Mouse (Mus musculus) splenic B cell, adult 2 months (primary cell): ENCODE data around the gene Ugt1a6b.
A peak's percentile ranks its signal among the peaks of the same experiment; 100 is the strongest.

Experiments used
- DNase-seq: peaks from one replicate; pipeline ENCODE4 v3.0.0-alpha.2; 2011; ENCODE audit warnings: low read depth, low spot score
- H3K27me3 ChIP-seq: 2 replicates; pipeline ENCODE4 v1.6.1; 2012; ENCODE audit warnings: mild to moderate bottlenecking, low read length, moderate library complexity, mixed read lengths; ENCODE audit not compliant: control insufficient read depth, poor library complexity, insufficient read depth, severe bottlenecking
- H3K36me3 ChIP-seq: 2 replicates; pipeline ENCODE4 v1.6.1; 2012; ENCODE audit warnings: mild to moderate bottlenecking, low read length, moderate library complexity, mixed read lengths; ENCODE audit not compliant: control insufficient read depth, poor library complexity, insufficient read depth, severe bottlenecking

Ugt1a6b gene

DNA sequence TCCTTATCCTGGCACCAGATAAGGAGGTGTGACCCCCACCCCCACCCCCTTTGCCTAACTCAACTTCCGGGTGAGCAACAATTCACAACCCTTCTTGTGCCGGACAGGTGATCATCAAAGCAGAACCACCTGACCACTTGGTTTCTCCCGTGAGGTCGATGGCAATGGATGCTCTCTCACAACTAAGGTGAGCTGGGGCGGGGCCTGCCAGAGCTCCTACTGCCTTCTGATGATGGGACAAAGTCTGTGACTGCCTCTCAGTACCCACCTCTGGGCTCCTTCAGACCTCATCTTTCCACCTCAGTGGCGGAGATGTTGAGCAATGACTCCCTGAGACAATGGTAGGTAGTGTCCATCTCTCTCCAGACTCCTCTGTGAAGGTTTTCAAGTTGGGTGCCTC is 142.8 kb downstream of the Ugt1a6b start:
- no peaks in the 10 kb centered on the region for H3K27me3 ChIP-seq
- DNase-seq: no peak
- H3K36me3 ChIP-seq: no peaks in the 10 kb centered on the region

DNA sequence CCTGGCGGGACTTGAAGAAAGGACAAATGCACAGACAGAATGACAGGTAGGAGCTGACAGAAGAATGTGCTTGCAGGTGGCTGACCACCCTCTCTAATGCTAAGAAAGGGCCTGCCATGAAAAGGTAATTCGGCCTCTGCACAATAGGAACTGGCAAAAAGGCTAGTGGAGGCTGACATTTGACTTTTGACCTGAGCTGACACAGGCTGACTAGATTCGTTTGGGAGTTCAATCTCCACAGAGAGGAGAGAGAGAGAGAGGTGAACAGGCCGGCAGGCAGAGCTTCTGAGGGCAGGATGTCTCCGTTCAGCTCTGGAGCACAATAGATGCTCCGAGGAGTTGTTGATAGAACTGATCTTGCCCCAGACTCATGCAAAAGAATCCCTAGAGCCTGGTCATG is 143.3 kb downstream of the Ugt1a6b start:
- Histone ChIP-seq H3K27me3 (no peaks in the 10 kb centered on the region), H3K36me3 (no peaks in the 10 kb centered on the region)
- DNase-seq: no peak

DNA sequence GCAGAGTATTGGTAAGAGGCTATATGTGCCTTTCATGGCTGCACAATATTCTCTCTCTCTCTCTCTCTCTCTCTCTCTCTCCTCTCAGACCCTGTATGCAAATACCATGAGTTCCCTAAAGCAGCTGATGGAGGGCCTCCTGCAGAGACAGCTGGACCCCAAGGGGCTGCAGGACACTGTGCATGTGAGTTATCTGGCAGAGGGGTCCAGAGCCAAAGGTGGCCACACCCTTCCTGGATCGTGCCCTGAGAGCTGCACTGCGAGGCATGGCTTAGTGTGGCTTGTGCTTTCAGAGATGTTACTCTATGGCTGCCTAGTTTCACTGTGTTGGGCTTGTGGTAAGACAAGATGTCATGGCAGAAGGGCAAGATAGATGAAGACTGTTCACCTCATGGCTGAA is 144.6 kb downstream of the Ugt1a6b start:
- Histone ChIP-seq H3K36me3 (no peaks in the 10 kb centered on the region), H3K27me3 (no peaks in the 10 kb centered on the region)
- DNase-seq: no peak

DNA sequence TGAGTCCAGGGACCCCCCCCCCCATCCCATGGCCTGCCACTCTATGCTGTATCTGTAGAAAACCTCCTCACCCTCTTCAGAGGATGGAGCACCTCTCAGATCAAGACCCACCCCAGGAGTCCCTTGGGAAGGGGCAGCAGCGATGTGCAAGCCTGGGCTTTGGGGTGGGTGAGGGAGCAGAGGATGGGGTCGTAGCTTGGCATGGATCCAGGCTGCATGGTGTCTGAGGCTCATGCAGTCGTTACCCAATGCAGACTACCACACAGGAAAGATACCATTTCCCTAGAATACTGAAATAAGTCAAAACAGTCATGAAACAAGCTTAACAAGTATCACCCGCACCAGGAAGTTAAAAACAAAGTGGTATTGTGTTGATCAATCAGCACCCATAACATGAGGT is 145.6 kb downstream of the Ugt1a6b start:
- DNase-seq: no peak
- no peaks in the 10 kb centered on the region for H3K27me3 ChIP-seq

DNA sequence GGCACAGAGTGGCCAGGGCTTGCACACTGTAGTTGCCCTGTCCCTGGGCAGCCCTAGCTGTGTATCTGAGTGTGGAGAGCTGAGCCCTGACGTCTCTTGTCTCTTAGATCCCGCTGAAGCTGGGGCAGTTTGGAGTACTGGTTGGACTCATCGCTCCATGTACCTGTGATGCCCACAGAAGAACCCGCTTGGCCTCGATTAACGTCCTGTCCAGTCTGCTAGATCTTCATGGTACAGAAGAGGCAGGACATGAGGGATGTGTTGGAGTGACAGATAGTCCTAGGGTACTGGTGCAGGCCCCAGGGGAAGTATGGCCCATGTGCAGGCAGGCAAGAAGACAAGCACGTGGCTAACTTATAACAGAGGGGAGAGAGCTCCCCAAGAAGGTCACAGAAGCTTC is 146.5 kb downstream of the Ugt1a6b start:
- Histone ChIP-seq H3K36me3 (no peaks in the 10 kb centered on the region), H3K27me3 (no peaks in the 10 kb centered on the region)
- DNase-seq: no peak

More for the DNA sequence above, 145.6 kb downstream of the Ugt1a6b start:
- no peaks in the 10 kb centered on the region for H3K36me3 ChIP-seq

DNA sequence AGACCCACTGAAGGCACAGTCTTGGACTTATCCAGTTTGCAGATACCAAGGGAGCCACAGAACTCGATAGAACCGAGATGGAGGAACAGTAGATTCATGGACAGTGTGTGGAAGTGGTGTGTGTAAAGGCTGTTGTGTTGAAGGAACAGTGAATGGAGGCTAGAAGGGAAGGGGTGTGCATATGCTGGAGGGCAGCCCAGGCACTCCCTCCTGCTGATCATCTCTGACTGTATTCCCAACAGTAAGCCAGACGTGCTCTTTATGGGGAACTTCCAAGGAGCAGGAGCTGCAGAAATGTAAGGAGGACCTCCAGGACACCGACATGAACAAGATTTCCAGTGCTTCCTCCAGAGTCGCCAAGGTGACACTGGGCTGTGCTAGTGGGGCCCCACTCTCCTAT is 147.0 kb downstream of the Ugt1a6b start:
- Histone ChIP-seq H3K27me3 (no peaks in the 10 kb centered on the region), H3K36me3 (no peaks in the 10 kb centered on the region)
- no peak for DNase-seq

DNA sequence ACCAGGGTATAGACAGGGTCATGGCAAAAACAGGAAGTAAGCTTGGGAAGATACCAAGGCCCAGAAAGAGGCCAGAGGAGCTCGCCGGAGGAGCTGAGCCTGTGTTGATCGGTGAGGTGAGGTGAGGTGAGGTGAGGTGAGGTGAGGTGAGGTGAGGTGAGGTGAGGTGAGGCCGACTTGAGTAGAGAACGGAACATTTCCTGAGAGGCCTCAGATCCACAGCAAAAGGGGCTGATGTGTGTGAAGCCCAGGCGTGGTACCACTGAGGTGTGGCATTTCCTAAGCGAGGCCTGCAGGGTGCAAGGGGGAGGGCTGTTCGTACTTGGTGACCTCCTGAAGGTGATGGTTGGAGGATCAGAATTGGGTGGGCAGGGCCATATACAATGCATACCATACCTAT is 150.1 kb downstream of the Ugt1a6b start:
- Histone ChIP-seq H3K27me3 (no peaks in the 10 kb centered on the region), H3K36me3 (no peaks in the 10 kb centered on the region)
- DNase-seq: peak; percentile 59

DNA sequence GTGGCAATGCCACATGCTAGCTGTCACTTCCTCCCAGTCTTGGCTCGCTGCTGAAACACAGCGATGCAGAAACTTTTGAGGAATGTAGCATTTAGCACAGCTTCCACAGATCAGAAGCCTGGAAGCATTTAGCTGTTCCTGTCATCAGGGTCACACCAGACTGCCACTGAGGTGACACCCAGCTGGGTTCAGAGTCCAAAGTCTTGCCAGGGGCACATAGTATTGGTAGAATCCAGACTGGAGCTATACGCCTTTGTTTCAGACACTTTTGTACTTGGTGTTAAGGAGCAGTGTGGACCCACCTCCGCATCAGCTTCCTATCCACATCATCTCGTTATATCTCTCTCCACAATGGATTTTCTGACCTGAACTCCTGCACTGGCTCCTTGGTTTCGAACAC is 150.5 kb downstream of the Ugt1a6b start:
- H3K36me3 ChIP-seq: no peaks in the 10 kb centered on the region
- DNase-seq: no peak
- no peaks in the 10 kb centered on the region for H3K27me3 ChIP-seq

DNA sequence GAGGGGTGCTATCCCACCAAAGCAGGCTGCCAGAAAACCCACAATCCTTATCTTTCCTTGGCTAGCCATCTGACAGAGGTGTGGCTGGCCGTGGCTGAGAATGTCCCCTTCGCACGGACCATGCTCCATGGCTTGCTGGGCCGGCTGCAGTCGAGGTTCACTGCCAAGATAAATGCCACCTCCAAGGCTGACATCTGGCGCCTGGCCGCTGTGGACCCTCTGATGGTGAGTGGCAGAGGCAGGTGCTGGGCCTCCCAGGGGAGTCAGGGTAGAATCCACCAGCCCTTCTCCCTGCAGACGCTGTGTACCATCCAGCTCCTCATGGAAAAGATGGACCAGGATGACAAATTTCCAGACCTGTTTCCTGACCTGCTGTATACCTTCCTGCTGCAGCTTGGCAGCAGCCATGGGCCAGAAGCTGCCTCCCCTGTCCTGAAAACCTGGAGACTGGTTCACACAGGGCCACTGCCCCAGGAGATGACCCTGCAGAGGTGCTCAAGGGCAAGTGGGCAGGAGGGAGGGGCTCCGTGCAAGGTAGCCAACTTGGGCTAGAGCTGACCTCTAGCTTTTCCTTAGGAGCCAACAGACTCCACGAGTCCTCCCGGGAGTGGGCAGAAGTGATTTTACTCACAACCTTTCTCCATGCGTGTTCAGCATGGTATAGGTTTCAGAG is 151.9 kb downstream of the Ugt1a6b start:
- no peaks in the 10 kb centered on the region for H3K27me3 ChIP-seq
- DNase-seq: no peak
- no peaks in the 10 kb centered on the region for H3K36me3 ChIP-seq

DNA sequence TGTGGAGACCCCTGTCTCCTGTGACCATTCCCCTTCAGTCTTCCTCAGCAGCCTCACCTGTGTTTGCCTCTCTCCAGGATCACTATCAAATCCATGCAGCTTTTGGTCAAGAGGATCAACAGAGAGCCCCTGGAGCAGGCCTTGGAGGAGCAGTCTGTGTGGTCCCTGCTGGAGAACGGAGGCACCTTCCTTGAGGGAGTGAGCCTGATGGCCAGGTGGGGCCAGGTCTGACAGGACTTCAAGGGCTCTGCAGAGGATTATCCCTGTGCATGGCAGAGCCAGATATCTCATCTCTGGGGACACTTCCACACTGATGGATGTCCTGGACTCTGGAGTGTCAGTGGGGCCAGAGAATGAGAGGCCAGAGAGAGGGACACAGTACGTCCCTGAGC is 152.4 kb downstream of the Ugt1a6b start:
- DNase-seq: no peak
- Histone ChIP-seq H3K27me3 (no peaks in the 10 kb centered on the region), H3K36me3 (no peaks in the 10 kb centered on the region)

DNA sequence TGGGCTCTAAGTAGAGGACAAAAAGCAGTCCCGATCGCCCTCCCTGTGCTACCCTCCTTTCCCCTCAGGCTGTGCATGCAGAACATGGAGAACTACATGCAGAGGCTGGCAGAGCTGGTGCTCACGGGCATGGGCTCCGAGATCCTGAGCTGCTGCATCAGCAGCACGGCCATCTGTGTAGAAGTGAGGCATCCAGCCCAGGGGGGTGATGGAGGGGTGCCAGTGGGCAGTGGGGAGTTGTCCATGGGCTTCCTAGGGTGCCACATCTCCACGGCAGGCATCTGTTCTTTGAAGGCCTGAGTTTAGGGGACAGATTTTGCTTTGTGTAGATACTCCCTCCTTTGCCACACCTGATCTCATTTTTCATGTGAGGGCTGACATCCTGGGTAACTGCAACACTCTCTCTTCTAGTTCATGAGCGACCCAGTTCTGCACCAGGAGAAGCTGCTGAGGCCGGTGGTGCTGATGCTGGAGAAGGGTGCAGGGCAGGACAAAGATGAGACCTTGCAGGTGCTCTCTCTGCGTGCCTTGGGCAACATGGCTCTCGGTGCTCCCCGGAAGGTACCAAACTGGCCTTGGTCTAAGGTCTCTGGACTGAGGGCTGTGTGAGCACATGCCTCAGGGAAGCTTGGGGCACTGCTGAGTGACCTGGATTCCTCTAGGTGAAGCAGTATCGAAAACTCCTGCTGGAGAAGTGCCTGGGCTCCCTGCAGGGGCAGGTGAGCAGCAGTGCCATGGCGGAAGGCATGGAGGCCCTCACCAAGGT is 153.1 kb downstream of the Ugt1a6b start:
- DNase-seq: no peak
- no peaks in the 10 kb centered on the region for H3K27me3 ChIP-seq
- H3K36me3 ChIP-seq: no peaks in the 10 kb centered on the region

DNA sequence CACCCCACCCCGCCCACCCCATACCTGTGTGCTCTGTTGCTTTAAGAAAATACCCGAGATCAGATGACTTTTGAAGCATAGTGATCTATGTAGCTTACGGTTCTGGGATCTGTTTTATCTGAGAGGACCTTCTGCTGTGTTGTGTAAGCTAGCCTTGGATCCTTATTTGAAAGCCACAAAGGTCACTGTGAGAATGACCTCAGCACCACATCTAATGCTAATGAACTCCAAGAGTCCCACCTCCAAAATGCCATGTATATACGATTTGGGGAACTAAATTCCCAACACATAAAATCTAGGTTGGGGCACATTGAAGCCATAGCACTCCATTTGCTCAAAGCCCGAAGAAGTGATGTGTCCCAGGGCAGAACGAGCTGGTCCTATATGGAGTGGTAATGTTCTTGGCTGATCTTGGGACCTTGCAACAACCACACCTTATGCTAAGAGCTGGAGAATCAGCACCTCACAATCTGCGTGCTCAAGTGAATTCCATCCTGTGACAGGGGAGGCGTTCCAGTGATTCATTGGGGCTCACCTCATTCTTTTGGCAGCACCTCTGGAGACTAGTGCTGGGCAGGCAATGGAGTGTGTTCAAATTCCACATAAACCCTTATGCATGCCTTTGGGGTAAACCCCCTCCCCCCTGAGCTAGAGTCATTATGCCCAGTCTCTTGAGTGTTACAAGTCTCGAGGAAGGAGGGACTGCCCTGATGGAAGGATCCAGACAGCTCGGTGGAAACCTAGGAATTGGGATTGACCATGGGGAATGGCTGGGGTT is 154.0 kb downstream of the Ugt1a6b start:
- Histone ChIP-seq H3K36me3 (no peaks in the 10 kb centered on the region), H3K27me3 (no peaks in the 10 kb centered on the region)
- DNase-seq: no peak

DNA sequence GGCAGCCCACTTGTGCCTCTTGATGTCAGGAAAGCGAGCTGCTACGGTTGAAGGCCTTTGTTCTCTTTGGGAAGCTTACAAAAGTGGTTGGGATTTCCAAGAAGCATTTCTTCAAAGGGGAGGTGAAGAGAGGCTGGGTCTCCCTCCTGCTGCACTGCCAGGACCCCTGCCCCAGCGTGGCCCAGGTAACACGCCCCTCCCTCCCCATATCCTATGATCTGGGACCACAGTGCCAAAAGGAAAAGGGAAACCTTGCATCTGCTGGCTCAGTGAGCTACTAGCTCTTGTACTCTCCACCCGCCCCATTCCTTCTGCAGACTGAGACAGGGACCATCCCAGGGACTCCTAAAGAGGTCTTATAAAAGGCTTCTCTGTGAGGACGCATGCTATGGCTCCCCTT is 154.6 kb downstream of the Ugt1a6b start:
- no peaks in the 10 kb centered on the region for H3K36me3 ChIP-seq
- no peak for DNase-seq
- H3K27me3 ChIP-seq: no peaks in the 10 kb centered on the region

DNA sequence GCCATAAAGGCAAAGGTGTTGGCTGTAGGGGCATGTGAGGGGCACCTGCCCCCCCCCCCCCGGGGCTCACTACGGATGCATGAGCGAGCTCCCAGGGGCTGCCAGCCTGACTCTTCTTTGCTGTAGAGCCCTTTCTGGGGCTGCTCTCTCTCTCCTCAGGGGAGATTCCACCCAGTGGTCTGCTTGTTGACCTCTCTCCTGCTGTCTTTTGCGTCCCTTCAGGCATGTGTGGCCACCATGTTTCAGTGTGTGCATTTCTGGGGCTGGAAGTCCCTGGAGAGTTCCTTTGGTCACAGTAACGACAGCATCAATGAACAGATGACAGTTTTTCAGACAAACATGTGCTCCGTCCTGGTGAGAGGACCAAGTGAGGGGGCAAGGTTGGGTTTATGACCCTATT is 155.3 kb downstream of the Ugt1a6b start:
- Histone ChIP-seq H3K36me3 (no peaks in the 10 kb centered on the region; the same call in 1 of the 2 replicates), H3K27me3 (no peaks in the 10 kb centered on the region)
- no peak for DNase-seq
